Mouse (Mus musculus) CD4-positive, CD25-positive, alpha-beta regulatory T cell, adult 2 months (primary cell): ENCODE results near the gene Sf3a1.
"Not testable (repeated sequence)": the region's sequence is repeated elsewhere in the genome, so short reads cannot be mapped to it uniquely, and the experiment has no call there.

Experiments used
- DNase-seq: peaks from one replicate; pipeline ENCODE4 v3.0.0-alpha.2; 2012; ENCODE audit warnings: low read depth, low spot score

Gene Sf3a1

DNA sequence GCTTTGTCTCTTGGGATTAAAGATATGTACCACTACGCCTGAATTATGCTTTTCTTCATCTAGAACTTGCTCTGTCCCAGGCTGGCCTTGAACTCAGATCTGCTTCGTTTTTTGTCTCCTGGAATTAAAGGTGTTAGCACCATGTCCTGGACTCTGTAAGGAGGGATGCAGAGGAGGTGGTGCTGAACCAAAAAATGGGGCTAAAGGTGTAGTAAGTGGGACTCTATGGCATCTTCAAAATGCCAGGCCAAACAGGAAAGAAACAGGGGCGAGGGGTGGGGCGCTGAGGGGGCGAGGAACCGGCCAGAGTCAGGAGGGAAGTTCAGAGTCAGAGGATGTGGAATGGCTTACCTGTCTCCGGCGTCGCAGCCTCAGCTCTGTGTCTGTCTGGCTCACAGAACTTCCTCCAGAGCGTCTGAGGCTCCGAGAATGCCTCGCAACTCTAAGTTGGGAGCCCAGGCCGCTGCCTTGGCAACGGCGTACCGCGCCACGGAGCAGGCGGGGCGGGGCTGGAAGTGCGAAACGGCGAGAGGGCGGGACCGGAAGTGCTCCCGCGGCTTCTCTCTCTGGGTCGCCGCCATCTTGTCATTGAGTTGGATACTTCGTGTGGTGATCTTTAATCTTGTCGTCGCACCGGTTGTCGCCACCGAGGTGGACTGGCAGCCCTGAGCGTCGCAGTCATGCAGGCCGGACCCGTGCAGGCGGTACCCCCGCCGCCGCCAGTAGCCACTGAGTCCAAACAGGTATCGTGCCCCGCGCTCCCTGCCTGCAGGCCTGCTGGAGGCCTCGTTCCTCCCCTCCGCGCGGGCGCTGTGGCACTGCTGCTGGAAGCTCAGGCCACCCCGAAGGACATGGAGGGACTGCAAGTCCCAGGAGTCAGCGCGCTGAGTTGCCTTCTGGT, at the start of gene Sf3a1, which contains the start of gene Ccdc157:
Sf3a1 (plus strand) TSS at position 543 of the 901 bp plus-strand sequence.
Ccdc157 (minus strand) TSS at position 486 of the 901 bp plus-strand sequence.
- peak; percentile 97 for DNase-seq

DNA sequence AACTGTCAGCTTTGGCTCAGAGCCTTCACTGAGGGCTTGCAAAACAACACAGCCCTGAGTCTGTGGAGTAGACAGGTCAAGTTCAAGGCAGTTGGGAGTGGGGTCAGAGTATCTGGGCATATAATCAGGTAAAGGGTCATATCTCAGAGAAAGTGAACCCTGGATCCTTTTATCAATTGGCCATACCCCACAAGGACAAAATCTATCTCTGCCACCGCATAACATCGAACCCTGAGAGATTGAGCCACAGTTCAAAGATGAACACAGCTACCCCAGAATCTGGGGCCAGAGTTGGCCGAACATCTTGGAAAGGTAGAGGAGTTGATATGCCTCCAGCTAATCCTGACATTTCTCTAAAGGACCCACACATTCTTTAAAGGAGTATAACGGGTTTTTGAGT, 48.1 kb upstream of the Sf3a1 start:
- DNase-seq: no peak

DNA sequence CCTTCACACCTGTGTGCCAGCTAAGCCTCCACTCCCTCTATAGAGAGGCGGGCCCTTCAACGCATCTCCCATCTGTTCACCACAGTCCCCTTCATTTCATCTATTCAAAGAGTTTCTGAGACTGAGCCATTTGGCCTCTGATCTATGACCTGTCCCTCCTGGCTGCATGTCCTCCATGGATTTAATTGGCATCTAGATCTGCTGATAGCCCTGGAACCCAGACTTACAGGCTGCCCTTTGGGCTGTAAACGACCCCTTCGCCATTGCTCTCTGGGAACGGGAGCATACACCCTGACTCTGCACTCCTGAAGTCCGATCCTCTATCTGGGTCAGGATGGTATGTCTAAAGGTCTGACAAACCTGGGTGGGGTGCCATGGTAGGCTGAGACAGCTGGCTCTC, 47.3 kb upstream of the Sf3a1 start:
- DNase-seq: no peak

DNA sequence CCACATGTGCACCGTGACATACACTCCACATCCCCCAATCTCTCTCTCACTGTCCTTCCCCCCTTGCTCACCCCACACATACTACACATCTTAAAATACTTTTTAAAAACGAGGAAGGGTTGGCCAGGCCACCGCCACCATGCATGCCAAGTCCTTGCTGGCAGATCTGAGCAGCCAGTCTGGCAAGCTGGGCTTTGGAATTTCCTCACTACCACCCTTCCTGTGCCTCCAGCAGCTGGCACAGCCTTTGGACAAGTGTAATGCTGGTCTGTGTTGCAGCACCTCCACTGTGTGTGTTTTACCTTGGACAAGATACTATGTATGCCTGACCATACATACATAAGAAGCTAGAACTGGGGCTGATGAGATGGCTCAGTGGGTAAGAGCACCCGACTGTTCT, 46.7 kb upstream of the Sf3a1 start:
- no peak for DNase-seq

DNA sequence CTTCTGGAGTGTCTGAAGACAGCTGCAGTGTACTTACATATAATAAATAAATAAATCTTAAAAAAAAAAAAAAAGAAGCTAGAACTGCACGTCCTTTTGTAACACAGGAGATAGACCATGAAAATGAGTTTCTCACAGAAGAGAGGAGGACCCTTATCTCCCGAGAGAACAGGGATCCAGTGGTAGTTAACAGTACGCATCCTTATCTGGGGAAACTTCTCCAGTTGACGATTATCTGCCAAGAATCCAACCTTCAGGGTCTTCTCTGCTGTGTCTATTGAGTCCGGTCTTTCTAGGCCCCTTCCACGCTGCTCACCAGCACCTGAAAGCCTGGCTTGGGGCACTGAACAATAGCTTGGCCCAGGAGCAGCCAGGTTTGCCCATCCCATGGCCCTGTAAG, 46.2 kb upstream of the Sf3a1 start:
- no peak for DNase-seq

DNA sequence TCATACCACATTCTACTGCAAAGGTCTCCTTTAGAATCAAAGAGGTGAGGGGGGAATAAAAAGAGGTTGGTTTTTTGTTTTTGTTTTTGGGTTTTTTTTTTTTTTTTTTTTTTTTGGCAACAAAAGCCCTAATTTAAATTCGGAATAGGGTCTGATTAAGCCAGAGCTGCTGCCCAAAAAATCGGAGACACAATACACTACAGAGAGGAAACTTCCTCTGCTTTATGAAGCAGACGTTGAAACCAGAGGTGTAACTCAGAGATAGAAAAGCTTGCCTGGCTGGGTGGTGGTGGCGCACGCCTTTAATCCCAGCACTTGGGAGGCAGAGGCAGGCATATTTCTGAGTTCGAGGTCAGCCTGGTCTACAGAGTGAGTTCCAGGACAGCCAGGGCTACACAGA, 45.6 kb upstream of the Sf3a1 start:
- DNase-seq: not testable (repeated sequence)

DNA sequence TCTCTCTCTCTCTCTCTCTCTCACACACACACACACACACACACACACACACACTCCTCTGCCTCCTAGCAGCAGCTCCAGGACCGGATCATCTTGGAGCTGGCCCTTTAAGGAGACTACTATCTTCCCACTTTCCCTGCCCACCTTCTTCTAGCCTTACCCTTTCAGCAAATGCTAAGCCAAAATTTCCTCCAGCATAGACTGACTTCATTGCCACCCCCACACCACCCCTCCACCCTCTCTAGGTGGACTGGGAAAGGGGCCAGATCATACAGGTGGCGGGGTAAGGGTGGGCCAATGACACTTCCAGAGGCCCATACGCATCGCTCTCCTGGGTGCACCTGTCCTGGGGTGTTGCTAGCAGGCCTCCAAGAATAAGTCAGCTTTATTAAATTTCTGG, 44.7 kb upstream of the Sf3a1 start:
- no peak for DNase-seq

DNA sequence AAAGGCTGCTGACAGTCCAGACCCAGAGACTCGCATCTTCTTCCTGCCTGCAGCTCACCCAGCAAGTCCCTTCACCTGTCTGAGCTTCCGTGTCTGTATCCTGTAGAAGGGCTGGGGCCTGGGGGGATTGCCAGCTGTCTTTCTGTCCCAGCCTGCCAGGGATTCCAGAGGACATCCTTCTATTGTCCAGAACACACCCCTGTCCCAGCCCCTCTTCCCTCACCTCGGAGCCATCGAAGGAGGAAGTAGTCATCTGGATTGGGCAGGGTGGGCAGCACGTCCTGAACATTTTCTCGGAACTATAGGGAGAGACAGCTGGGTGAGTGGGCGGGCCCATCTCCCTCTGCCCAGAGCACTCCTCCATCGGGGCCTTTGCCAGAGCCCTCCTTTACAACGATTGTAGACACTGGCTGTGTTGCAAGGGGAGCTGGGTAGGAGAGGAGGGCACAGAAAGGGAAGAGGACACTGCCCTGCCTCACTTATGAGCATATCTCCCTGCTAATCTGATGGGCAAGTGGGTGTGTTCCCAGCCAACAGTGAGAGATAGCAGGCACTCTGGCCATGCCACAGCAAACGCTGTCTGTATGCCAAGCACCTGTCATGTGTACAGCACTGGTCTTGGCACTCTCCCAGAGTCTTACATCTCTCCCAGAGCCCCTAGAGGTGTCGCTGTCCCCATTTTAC, 43.5 kb upstream of the Sf3a1 start:
- DNase-seq: no peak

DNA sequence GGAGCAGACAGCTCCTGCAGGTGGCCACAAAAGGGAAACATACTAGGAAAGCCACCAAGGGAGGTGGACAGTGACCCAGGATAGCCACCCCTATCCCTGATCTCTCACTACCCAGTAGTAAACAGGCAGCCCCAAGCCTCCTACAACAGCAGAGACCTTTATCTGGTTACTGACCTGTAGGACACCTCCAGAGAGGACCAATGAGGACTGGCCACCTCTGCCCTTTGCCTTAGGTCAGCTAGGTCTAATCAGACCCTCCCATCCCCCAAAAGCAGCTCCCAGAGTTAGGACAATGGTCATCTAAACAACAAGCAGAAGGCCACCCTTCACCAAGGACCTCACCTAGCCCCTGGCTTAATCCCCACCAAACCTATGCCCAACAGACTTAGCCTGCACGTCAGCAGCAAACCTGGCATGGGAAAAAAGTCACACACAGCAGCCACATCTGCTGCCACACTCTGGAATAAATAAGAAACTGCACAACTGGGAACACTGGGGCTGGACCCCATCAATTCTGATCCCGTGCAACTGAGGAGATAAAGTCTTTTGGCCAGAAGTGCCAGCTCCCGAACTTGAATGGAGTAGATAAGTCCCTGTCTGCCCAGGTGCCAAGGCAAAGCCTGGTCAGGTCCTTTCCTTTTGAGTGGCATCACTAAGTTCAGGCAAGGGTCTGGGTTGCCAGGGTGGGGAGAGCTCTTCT, 42.6 kb upstream of the Sf3a1 start:
- no peak for DNase-seq

DNA sequence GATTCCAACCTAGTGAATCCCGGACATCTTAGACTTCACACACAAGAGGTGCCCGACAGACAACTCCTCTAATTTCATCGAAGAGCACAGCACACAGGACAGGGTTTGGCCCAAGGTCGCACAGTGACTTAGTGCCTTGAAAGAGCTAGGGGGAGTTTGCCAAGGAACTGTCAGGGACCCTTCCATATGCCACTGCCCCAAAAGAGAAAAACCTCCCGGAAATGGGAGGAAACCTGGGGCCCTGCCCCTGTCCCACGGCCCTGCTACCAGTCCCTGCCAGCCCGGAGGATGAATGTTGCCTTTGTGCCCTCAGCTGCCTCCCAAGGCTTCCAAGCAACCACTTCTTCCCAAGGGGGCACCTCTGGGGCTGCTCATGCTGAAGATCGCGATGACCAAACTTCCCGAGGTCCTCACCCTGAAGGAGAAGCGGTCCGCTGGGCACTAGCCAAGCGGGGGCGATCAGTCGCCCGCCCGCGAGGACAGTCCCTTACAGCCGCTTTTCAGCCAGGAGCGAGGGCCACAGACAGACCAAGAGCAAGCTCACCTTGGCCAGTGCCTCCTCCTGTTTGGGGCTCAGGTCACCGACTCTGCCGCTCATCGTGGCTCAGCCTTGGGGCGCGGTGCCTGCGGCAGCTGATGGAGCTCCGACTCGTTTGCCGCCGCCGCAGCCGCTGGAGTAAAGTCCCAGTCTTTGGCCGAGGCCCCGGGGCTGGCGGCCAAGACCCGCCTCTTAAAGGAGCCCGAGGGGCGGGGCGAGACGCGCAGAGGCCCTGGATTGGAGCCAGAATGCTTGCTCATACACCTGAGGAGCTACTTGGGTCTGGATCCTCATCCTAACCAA, 41.8 kb upstream of the Sf3a1 start:
- peak; percentile 62 for DNase-seq

DNA sequence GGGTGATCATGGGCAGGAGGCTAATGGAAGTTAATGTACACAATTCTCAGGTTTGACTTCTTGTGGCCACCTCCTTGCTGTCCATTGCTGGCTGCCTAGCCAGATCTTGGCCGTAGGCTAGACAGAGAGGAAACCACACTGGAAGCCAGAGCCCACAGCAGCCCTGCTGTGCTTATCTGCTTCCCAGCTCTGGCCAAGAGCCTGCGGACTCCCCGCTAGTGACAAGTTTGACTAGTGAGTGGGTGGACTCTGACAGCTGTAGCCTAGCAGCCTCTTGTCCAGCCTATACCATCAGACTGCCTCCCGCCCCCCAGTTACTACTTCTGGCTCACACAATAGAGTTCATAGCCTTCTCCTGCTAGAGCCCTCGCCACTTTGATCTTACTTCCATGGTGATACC, 40.5 kb upstream of the Sf3a1 start:
- DNase-seq: no peak

DNA sequence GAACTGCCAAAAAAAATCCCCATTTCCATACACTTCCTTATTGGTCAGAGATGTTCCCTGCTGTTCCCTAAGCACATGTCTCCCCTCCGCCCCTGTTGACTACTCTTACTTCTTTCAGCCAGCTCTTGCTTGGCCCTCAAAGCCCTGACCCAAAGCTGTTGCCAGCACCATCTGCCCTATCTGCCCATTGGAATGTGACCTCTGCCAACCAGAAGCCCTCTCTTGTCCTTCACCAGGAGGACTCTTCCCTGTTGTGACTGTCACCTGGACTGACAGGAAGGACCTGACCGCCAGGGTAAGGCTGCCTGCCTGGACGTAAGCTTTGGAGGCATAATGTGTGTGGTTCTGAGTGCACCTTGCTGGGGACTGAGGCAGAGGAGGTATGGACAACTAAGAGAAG, 38.5 kb upstream of the Sf3a1 start:
- no peak for DNase-seq

DNA sequence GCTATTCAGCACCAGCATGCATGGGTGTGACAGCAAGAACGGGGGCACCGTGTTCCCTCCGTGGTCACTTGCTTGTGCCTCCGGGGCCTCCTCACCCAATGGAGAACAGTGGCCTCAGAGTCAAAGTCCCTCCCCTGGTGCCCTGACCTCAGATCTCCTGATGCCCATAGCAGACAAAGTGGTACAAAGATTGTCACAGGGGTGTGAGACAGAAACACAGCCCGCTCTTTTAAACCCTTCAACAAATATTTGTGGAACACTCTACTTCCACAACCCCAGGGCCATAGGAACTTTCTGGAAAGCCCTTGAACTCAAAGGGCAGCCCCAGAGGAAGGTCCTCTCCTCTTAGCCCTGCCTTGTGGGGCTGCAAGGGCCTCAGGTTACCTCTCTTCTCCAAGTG, 37.9 kb upstream of the Sf3a1 start:
- DNase-seq: no peak

DNA sequence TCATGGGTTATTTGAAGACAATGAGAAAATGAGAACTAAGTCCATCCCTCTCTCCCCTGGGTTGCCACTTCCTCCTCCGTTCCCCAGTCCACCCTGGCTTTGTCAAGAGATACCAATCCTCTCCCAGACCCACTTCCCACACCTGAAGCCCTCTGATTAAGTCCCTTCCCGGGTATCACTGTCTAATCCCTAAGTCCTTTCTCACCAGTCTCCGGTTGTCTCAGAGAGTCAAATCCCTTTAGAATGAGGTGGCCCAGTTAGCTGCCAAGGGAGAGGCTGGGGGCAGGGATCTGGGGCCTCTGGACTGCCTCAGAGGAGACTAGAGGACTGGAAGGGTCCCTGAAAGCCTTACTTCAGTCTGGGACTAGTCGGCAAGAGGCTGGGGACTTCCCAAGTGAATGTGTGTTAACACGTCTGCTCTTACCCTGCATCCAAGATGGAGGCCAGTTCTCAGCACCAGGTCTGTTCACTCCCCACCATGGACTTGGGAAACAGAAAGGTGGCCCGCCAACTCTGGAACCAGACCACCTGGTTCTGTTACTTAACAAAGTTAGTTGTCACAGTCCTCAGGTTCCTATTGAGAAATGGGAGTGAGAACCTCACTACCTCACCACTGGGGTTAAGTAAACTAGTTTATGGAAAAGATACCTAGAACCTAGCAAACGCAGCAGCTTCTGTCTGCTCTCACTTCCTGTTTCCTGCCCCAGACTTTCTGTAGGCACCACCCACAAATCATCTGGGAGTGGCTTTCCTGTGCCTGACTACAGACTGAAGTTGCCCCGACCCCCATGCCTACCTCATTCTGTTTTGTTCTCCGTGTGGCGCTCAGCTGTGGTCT, 37.2 kb upstream of the Sf3a1 start, which contains the start of gene Sec14l2:
Sec14l2 (minus strand) TSS at position 674 of the 838 bp plus-strand sequence.
- DNase-seq: peak; percentile 78

DNA sequence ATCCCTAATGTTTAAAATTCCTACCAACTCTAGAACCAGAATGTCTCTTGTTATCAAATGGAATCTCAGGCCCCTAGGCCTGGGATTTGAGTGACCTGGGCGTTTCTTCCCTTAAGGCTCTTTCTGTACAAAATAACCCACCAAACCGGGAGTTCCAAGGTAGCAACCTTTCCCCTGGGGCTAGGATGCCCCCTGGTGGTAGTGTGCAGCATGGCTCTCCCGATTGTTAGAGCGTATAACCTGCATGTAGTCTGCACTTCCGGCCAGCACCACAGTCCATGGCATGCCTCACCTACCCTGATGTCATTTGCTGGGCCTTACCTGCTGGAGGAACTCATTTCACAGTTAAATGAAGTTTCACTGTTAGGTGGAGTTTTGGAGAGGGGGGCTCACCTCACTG, 36.2 kb upstream of the Sf3a1 start:
- peak; percentile 67 for DNase-seq

DNA sequence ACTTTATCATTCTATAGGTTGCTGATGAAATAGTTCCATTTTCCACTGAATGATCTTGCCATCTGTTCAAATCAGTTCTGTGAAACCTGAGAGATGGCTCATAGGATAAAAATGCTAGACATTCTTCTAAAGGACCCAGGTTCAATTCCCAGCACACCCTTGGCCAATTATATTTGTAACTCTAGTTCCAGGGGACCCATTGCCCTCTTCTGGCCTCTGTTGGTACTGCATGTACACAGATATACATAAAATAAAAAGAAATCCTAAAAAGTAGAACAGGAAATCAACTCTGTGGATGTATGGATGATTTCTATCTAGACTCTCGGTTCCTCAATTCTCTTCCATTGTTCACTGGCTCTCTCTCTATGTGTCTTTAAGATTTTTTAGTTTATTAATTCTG, 33.1 kb upstream of the Sf3a1 start:
- peak; percentile 36 for DNase-seq

DNA sequence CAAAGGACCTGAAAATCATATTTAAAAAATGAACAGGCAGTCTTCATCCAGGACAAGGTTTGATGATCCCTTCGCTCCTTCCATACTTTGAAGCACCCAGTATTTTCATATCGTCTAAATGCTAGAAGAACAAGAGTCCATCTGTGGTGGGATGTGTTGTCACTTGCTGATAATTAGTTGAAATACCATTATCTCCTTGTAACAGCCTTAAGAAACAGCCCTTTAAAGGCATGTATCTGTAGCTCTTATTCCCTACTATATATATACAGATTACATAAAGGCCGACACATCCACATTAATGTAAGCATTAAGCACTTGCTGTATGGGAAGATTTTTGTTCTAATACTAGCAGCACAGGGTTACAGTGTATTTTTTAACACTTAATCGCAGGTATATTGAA, 31.7 kb upstream of the Sf3a1 start:
- DNase-seq: not testable (repeated sequence)

DNA sequence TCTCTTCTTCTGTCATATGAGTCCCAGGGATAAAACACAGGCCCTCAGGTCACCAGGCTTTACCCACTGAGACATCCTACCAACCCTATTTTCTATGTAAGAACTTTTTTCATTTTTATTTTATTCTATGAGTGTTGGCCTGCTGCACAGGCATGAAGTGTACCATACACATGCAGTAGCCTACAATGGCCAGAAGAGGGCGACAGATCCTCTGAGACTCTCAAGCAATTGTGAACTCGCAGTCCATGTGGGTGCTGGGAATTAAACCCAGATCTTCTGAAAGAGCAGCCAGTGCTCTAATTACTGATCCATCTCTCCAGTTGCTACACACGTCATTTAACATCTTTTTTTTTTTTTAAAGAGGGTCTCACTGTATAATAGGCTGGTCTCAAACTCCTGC, 26.7 kb upstream of the Sf3a1 start:
- peak; percentile 75 for DNase-seq

DNA sequence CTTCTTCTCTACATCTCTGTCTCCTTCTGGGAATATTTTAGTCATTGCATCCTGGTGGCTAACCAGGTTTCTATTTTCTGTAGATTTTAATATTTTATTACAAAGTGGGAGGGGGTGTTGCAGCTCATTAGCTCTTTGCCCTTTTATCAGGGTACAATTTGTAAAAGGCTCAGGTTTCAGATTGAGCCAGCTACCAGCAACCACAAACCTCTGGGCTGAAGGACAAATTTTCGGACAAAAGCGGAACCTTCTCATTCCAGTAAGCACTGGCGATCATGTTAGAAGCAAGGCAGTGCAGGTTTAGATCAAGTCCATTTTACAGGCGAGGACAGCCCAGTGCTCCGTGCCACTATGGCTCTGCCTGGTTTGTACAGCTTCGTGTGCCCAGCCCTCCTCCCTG, 25.8 kb upstream of the Sf3a1 start:
- DNase-seq: no peak
